Mouse (Mus musculus) embryonic facial prominence, embryonic 14.5 days (tissue): Measurements from ENCODE around the gene Abhd12. TPM values are rescaled to one million over a fixed set of nuclear protein-coding genes. Genes with fewer than 3 reads are reported as not detected.

ENCODE experiments used
- ATAC-seq: fragments of 200-750 bp; cut with Nextera tagmentation; 2 replicates; pipeline ENCODE4 v1.8.0; 2017; ENCODE audit warnings: low read depth, moderate number of reproducible peaks, moderate TSS enrichment
- DNase-seq: peaks from one replicate; pipeline ENCODE4 v3.0.0-alpha.2; 2015; ENCODE audit warnings: low spot score
- H3K27ac ChIP-seq: fragments of 300-500 bp; sonication (generic); replicated peaks from 2 replicates; pipeline ENCODE4 v1.5.1; 2014; ENCODE audit warnings: low read depth, mild to moderate bottlenecking, low read length, moderate library complexity
- H3K27me3 ChIP-seq: fragments of 300-500 bp; sonication (generic); replicated peaks from 2 replicates; pipeline ENCODE4 v1.6.1; 2014; ENCODE audit warnings: low read length; ENCODE audit not compliant: control insufficient read depth, insufficient read depth
- H3K36me3 ChIP-seq: fragments of 300-500 bp; sonication (generic); 2 replicates; pipeline ENCODE4 v1.6.1; 2014; ENCODE audit warnings: low read length, mixed read lengths; ENCODE audit not compliant: control insufficient read depth, insufficient read depth
- H3K4me1 ChIP-seq: fragments of 300-500 bp; sonication (generic); 2 replicates; pipeline ENCODE4 v1.6.1; 2014; ENCODE audit warnings: antibody characterized with exemption, low read length; ENCODE audit not compliant: control insufficient read depth, insufficient read depth
- H3K4me2 ChIP-seq: fragments of 300-500 bp; sonication (generic); 2 replicates; pipeline ENCODE4 v1.6.1; 2014; ENCODE audit warnings: low read depth, mild to moderate bottlenecking, low read length, moderate library complexity, mixed read lengths
- H3K4me3 ChIP-seq: fragments of 300-500 bp; sonication (generic); 2 replicates; pipeline ENCODE4 v1.5.1; 2014; ENCODE audit warnings: low read depth, mild to moderate bottlenecking, low read length
- H3K9ac ChIP-seq: fragments of 300-500 bp; sonication (generic); 2 replicates; pipeline ENCODE4 v1.6.1; 2014; ENCODE audit warnings: low read depth, mild to moderate bottlenecking, low read length, moderate library complexity, mixed read lengths
- H3K9me3 ChIP-seq: fragments of 300-500 bp; sonication (generic); 2 replicates; pipeline ENCODE4 v1.6.1; 2016; ENCODE audit warnings: low read length; ENCODE audit not compliant: control insufficient read depth
- WGBS: fragments of 180-500 bp; shearing (Covaris S2); extraction: QIAGEN DNeasy Blood & Tissue Kit; methylation state at CpG from one replicate; pipeline ENCODE4 v1.1.7; 2014; 5-methylcytosine and 5-hydroxymethylcytosine counted together
- polyA plus RNA-seq: library from polyadenylated mRNA; unstranded; fragments of >200 nt; fragmentation: Nextera tagmentation; extraction: Ambion mirVana; gene quantifications from 2 replicates; pipeline ENCODE4 v1.2.1, GENCODE M21; 2014

Gene Abhd12
- polyA plus RNA-seq, 1 experiment from 2014 or later: 65.9 TPM

- H3K9me3 ChIP-seq: no peaks in the 10 kb centered on the region
- H3K4me3 ChIP-seq: no peak overlapping the region
- ATAC-seq: no peak
- H3K4me2 ChIP-seq: no peak overlapping the region
- no peak overlapping the region for H3K9ac ChIP-seq
- 84% methylated on average over 8 of the region's 8 CpGs for WGBS
- no peaks in the 10 kb centered on the region for H3K27me3 ChIP-seq
- H3K36me3 ChIP-seq: no peaks in the 10 kb centered on the region
- DNase-seq: no peak
- H3K27ac ChIP-seq: no peak overlapping the region
- peaks cover 15% of the 10 kb centered on the region for H3K4me1 ChIP-seq
These were observed 2.2 kb downstream of the Abhd12 start for GRCm38 (mm10) chr2:150902347-150902746.

- no peak overlapping the region for H3K4me2 ChIP-seq
- peaks cover 15% of the 10 kb centered on the region for H3K4me1 ChIP-seq
- DNase-seq: no peak
- no peak overlapping the region for H3K9ac ChIP-seq
- H3K9me3 ChIP-seq: no peaks in the 10 kb centered on the region
- ATAC-seq: no peak
- no peaks in the 10 kb centered on the region for H3K27me3 ChIP-seq
- no peak overlapping the region for H3K27ac ChIP-seq
- no peak overlapping the region for H3K4me3 ChIP-seq
- H3K36me3 ChIP-seq: no peaks in the 10 kb centered on the region
- WGBS: 92% methylated on average over 6 of the region's 6 CpGs
These were observed 4.2 kb downstream of the Abhd12 start for GRCm38 (mm10) chr2:150900341-150900740.

GRCm38 (mm10) chr2:150895691-150896252, 8.8 kb downstream of the Abhd12 start:
- 77% methylated on average over 7 of the region's 7 CpGs for WGBS

GRCm38 (mm10) chr2:150894617-150895267, 9.8 kb downstream of the Abhd12 start:
- no peaks in the 10 kb centered on the region for H3K4me1 ChIP-seq
- no peak for ATAC-seq
- H3K27me3 ChIP-seq: no peaks in the 10 kb centered on the region
- no peak overlapping the region for H3K9ac ChIP-seq
- DNase-seq: no peak
- H3K27ac ChIP-seq: no peak overlapping the region
- H3K36me3 ChIP-seq: no peaks in the 10 kb centered on the region
- no peak overlapping the region for H3K4me3 ChIP-seq
- H3K9me3 ChIP-seq: no peaks in the 10 kb centered on the region
- WGBS: 82% methylated on average over 2 of the region's 2 CpGs
- H3K4me2 ChIP-seq: no peak overlapping the region

More at GRCm38 (mm10) chr2:150895691-150896252, 8.8 kb downstream of the Abhd12 start:
- H3K4me2 ChIP-seq: no peak overlapping the region
- no peaks in the 10 kb centered on the region for H3K4me1 ChIP-seq
- no peak overlapping the region for H3K4me3 ChIP-seq
- no peaks in the 10 kb centered on the region for H3K9me3 ChIP-seq
- ATAC-seq (peak; percentile 47; the same call in 1 of the 2 replicates), DNase-seq (peak; percentile 22)
- H3K9ac ChIP-seq: no peak overlapping the region
- H3K27ac ChIP-seq: no peak overlapping the region
- H3K27me3 ChIP-seq: no peaks in the 10 kb centered on the region
- H3K36me3 ChIP-seq: no peaks in the 10 kb centered on the region

GRCm38 (mm10) chr2:150887370-150887769, 17.2 kb downstream of the Abhd12 start:
- Histone ChIP-seq H3K9me3 (no peaks in the 10 kb centered on the region), H3K27me3 (no peaks in the 10 kb centered on the region), H3K4me2 (no peak overlapping the region), H3K4me1 (no peaks in the 10 kb centered on the region), H3K4me3 (no peak overlapping the region), H3K36me3 (no peaks in the 10 kb centered on the region), H3K9ac (no peak overlapping the region), H3K27ac (no peak overlapping the region)
- DNase-seq: no peak
- WGBS: 83% methylated on average over 2 of the region's 2 CpGs
- no peak for ATAC-seq

GRCm38 (mm10) chr2:150886315-150886714, 18.2 kb downstream of the Abhd12 start:
- Histone ChIP-seq H3K4me2 (no peak overlapping the region), H3K4me3 (no peak overlapping the region), H3K27ac (no peak overlapping the region), H3K36me3 (no peaks in the 10 kb centered on the region), H3K9ac (no peak overlapping the region), H3K4me1 (no peaks in the 10 kb centered on the region), H3K27me3 (no peaks in the 10 kb centered on the region), H3K9me3 (no peaks in the 10 kb centered on the region)
- DNase-seq: no peak
- no peak for ATAC-seq

- H3K36me3 ChIP-seq: no peaks in the 10 kb centered on the region
- no peak for ATAC-seq
- no peak overlapping the region for H3K4me2 ChIP-seq
- 85% methylated on average over 1 of the region's 1 CpGs for WGBS
- no peak for DNase-seq
- H3K9ac ChIP-seq: no peak overlapping the region
- no peak overlapping the region for H3K4me3 ChIP-seq
- H3K4me1 ChIP-seq: no peaks in the 10 kb centered on the region
- H3K27me3 ChIP-seq: no peaks in the 10 kb centered on the region
- H3K9me3 ChIP-seq: no peaks in the 10 kb centered on the region
- no peak overlapping the region for H3K27ac ChIP-seq
These were observed 18.7 kb downstream of the Abhd12 start for GRCm38 (mm10) chr2:150885814-150886213.

GRCm38 (mm10) chr2:150884779-150885110, 19.8 kb downstream of the Abhd12 start:
- no peak for DNase-seq
- Histone ChIP-seq H3K9ac (no peak overlapping the region), H3K9me3 (no peaks in the 10 kb centered on the region), H3K27me3 (no peaks in the 10 kb centered on the region), H3K4me2 (no peak overlapping the region), H3K4me3 (no peak overlapping the region), H3K4me1 (no peaks in the 10 kb centered on the region), H3K27ac (no peak overlapping the region), H3K36me3 (no peaks in the 10 kb centered on the region)
- ATAC-seq: 0 out of 2 replicates have a peak, but pooled peaks have one; percentile 18
- 40% methylated on average over 1 of the region's 1 CpGs for WGBS
